Mouse (Mus musculus) midbrain, embryonic 15.5 days (tissue): ENCODE data around the gene Cops7a. TPM values are rescaled to one million over a fixed set of nuclear protein-coding genes. Genes with fewer than 3 reads are reported as not detected.

Source experiments
- ATAC-seq: fragments of 200-750 bp; cut with Nextera tagmentation; replicated peaks from 2 replicates; pipeline ENCODE4 v1.8.0; 2017; ENCODE audit warnings: moderate TSS enrichment
- H3K27ac ChIP-seq: fragments of 300-500 bp; sonication (generic); 2 replicates; pipeline ENCODE4 v1.5.1; 2015; ENCODE audit warnings: mild to moderate bottlenecking, inconsistent platforms
- H3K27me3 ChIP-seq: fragments of 300-500 bp; sonication (generic); replicated peaks from 2 replicates; pipeline ENCODE4 v1.6.1; 2015; ENCODE audit warnings: inconsistent platforms
- H3K36me3 ChIP-seq: fragments of 300-500 bp; sonication (generic); replicated peaks from 2 replicates; pipeline ENCODE4 v1.6.1; 2015; ENCODE audit warnings: inconsistent platforms
- H3K4me1 ChIP-seq: fragments of 300-500 bp; sonication (generic); 2 replicates; pipeline ENCODE4 v1.6.1; 2015; ENCODE audit warnings: inconsistent platforms
- H3K4me2 ChIP-seq: fragments of 300-500 bp; sonication (generic); 2 replicates; pipeline ENCODE4 v1.6.1; 2015; ENCODE audit warnings: inconsistent platforms, mild to moderate bottlenecking, moderate library complexity
- H3K4me3 ChIP-seq: fragments of 300-500 bp; sonication (generic); 2 replicates; pipeline ENCODE4 v1.5.1; 2015; ENCODE audit warnings: mild to moderate bottlenecking, inconsistent platforms
- H3K9ac ChIP-seq: fragments of 300-500 bp; sonication (generic); 2 replicates; pipeline ENCODE4 v1.6.1; 2015; ENCODE audit warnings: mild to moderate bottlenecking, inconsistent platforms
- H3K9me3 ChIP-seq: fragments of 300-500 bp; sonication (generic); 2 replicates; pipeline ENCODE4 v1.6.1; 2016; ENCODE audit warnings: inconsistent platforms
- WGBS: fragments of 180-500 bp; shearing (Covaris S2); methylation state at CpG from one replicate; pipeline ENCODE4 v1.1.7; 2015; ENCODE audit warnings: mixed read lengths; 5-methylcytosine and 5-hydroxymethylcytosine counted together
- polyA plus RNA-seq: library from polyadenylated mRNA; unstranded; fragments of >200 nt; fragmentation: Nextera tagmentation; extraction: Ambion mirVana; gene quantifications from 2 replicates; pipeline ENCODE4 v1.2.1, GENCODE M21; 2015

The Cops7a gene
- 94.5 and 95.5 TPM in 2 replicates for polyA plus RNA-seq

- Histone ChIP-seq H3K27ac (peak within 1 kb of the TSS; percentile 89), H3K4me3 (peak within 1 kb of the TSS; percentile 65), H3K4me1 (peaks cover 17% of the 10 kb centered on the region), H3K36me3 (peaks cover 11% of the 10 kb centered on the region; the same call in 1 of the 2 replicates), H3K9me3 (no peaks in the 10 kb centered on the region), H3K27me3 (no peaks in the 10 kb centered on the region), H3K9ac (peak within 1 kb of the TSS; percentile 84), H3K4me2 (peak within 1 kb of the TSS; percentile 92)
- ATAC-seq, result peak; percentile 97
- under 1% methylated on average over 68 of the region's 68 CpGs for WGBS
These were observed at the start of gene Cops7a for GRCm38 (mm10) chr6:124965088-124965719. TSS of gene Cops7a (minus strand) at chr6:124965538.

DNA sequence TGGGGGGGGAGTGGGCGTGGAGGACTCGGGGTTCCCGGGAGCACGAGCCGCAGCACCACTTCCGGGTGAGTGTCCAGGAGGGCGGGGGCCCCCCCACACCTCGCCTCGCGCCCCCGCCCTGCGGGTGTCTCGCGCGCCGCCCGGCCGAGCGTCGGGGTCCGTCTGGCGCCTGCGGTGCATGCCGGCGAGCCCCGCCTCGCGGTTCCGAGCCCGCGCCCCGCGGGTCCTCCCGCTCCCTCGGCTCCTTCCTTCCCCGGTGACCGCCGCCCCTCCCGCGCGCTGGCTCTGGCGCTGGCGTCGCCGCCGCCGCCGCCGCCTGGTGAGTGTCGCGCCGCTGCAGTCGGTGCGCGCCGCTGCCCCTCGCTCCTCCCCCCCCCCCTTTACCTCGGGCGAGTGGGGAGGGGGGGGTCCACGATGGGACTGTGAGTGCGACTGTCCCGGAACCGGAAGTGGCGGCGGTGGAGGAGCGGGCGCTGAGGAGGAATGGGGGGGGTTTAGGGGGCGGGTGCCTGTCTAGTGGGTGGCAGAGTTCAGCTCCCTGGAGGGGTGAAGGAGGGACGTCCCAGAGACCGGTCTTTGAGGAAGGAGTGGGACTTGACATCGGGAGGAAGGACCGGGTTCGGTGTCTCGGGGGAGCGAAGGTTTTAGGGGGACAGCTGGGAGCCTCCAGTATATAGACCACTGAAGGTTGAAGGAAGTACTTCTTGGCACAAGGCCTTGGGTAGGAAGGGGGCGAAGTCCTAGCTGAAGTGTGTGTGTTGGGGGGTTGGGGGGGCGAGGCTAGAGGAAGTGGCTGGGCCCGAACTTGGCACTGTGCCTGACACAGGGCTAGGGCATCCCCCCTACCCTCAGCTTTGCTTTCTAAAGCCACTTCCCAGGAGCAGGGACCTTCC lies 44.1 kb upstream of the Cops7a start:
- Histone ChIP-seq H3K9me3 (no peaks in the 10 kb centered on the region), H3K9ac (peak overlapping the region; percentile 94), H3K27me3 (no peaks in the 10 kb centered on the region), H3K4me2 (peak overlapping the region; percentile 91), H3K4me3 (peak overlapping the region; percentile 80), H3K4me1 (peaks cover 42% of the 10 kb centered on the region), H3K27ac (peak overlapping the region; percentile 99), H3K36me3 (0 out of 2 replicates have a peak, but pooled peaks cover 8% of the 10 kb centered on the region)
- WGBS, result under 1% methylated on average over 63 of the region's 78 CpGs
- ATAC-seq, result peak; percentile 85

- ATAC-seq, result no peak
- Histone ChIP-seq H3K36me3 (0 out of 2 replicates have a peak, but pooled peaks cover 8% of the 10 kb centered on the region), H3K4me2 (peak within 1 kb of the TSS; percentile 91), H3K4me3 (peak within 1 kb of the TSS; percentile 80), H3K9ac (peak within 1 kb of the TSS; percentile 94), H3K4me1 (peaks cover 42% of the 10 kb centered on the region), H3K9me3 (no peaks in the 10 kb centered on the region), H3K27me3 (no peaks in the 10 kb centered on the region), H3K27ac (peak within 1 kb of the TSS; percentile 99)
- 0% methylated on average over 3 of the region's 3 CpGs for WGBS
These were observed 43.6 kb upstream of the Cops7a start, which contains the start of gene Zfp384 for GRCm38 (mm10) chr6:125009129-125009180. TSS of gene Zfp384 (plus strand) at chr6:125009145.

- Histone ChIP-seq H3K4me2 (peak overlapping the region; percentile 91), H3K4me1 (peaks cover 42% of the 10 kb centered on the region), H3K4me3 (peak overlapping the region; percentile 80), H3K9me3 (no peaks in the 10 kb centered on the region), H3K27ac (peak overlapping the region; percentile 99), H3K9ac (peak overlapping the region; percentile 94), H3K27me3 (no peaks in the 10 kb centered on the region), H3K36me3 (0 out of 2 replicates have a peak, but pooled peaks cover 8% of the 10 kb centered on the region)
- 1% methylated on average over 33 of the region's 34 CpGs for WGBS
- ATAC-seq, result peak; percentile 98
These were observed 43.3 kb upstream of the Cops7a start for GRCm38 (mm10) chr6:125008586-125009128.

DNA sequence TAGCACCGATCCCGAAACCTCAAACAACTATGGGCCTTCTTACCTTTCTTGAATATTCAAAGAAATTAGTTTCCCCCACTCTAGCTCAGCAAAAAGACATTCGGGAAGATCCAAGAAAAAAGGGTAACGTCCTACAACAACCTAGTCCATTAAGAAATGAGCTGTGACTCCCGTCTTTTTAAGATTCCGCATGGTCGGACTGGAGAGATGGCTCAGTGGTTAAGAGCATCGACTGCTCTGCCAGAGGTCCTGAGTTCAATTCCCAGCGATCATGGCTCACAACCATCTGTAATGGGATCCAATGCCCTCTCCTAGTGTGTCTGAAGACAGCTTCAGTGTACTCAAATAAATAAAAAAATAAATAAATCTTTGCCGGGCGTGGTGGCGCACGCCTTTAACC lies 42.7 kb upstream of the Cops7a start:
- 49% methylated on average over 13 of the region's 13 CpGs for WGBS
- no peaks in the 10 kb centered on the region for H3K9me3 ChIP-seq
- ATAC-seq, result no peak; the same call in 1 of the 2 replicates
- peak overlapping the region; percentile 80 for H3K4me3 ChIP-seq
- peaks cover 41% of the 10 kb centered on the region for H3K4me1 ChIP-seq
- H3K4me2 ChIP-seq, result peak overlapping the region; percentile 55
- H3K27ac ChIP-seq, result peak overlapping the region; percentile 99
- H3K9ac ChIP-seq, result peak overlapping the region; percentile 63
- H3K27me3 ChIP-seq, result no peaks in the 10 kb centered on the region
- 0 out of 2 replicates have a peak, but pooled peaks cover 8% of the 10 kb centered on the region for H3K36me3 ChIP-seq

DNA sequence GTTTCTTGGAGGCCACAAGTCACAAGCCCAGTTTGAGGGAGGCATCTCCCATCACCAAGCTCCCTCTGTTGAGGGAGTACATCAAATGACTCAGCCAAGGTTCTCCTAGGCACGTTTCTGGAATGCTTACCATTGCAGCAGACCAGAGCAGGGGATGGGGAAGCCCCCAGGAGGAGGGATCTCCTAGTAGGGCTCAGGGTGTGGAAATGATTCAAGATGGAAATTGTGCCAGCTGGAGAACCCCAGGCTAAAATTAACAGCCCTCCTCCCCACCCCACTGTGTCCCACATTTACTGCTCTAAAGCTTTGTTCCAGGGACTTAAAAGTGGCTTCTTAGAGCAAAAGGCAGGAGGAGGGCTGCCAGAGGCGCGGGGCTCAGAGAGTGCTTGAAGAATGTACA lies 39.7 kb upstream of the Cops7a start:
- peaks cover 13% of the 10 kb centered on the region for H3K4me1 ChIP-seq
- no peak overlapping the region for H3K27ac ChIP-seq
- no peak for ATAC-seq
- 31% methylated on average over 3 of the region's 3 CpGs for WGBS
- H3K4me3 ChIP-seq, result no peak overlapping the region
- peaks cover 14% of the 10 kb centered on the region for H3K27me3 ChIP-seq
- peaks cover 8% of the 10 kb centered on the region; the same call in 1 of the 2 replicates for H3K36me3 ChIP-seq
- no peak overlapping the region for H3K9ac ChIP-seq
- H3K4me2 ChIP-seq, result no peak overlapping the region
- no peaks in the 10 kb centered on the region for H3K9me3 ChIP-seq

DNA sequence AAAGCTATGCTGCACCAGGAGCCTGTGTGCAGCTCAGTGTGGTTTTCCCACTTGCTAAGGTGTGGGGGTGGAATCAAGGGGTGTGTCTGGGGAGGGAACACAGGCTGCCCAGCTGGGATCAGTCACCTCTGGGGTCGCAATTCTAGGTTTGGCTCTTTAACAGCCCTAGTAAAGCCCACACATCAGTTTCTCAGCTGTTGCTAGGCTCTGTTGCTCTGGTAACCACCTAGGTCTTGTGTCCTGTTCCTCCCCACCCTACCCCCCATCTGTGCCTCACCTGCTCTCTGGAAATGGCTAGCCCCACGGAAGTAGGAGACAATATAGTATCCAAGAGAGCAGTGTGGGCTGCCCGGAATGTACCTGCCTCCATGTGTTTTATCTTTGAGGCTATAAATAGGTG lies 38.4 kb upstream of the Cops7a start:
- H3K27me3 ChIP-seq, result peaks cover 26% of the 10 kb centered on the region
- no peaks in the 10 kb centered on the region for H3K9me3 ChIP-seq
- H3K36me3 ChIP-seq, result peaks cover 8% of the 10 kb centered on the region; the same call in 1 of the 2 replicates
- H3K27ac ChIP-seq, result no peak overlapping the region
- H3K4me2 ChIP-seq, result no peak overlapping the region
- no peak overlapping the region for H3K9ac ChIP-seq
- ATAC-seq, result no peak
- H3K4me1 ChIP-seq, result peaks cover 20% of the 10 kb centered on the region
- H3K4me3 ChIP-seq, result no peak overlapping the region
- 46% methylated on average over 3 of the region's 3 CpGs for WGBS

- H3K9ac ChIP-seq, result no peak overlapping the region
These were observed 34.2 kb upstream of the Cops7a start for GRCm38 (mm10) chr6:124999546-124999945.

GRCm38 (mm10) chr6:124999091-124999490 lies 33.8 kb upstream of the Cops7a start:
- no peak overlapping the region for H3K27ac ChIP-seq
- H3K4me1 ChIP-seq, result peaks cover 35% of the 10 kb centered on the region
- 41% methylated on average over 14 of the region's 14 CpGs for WGBS
- no peak for ATAC-seq
- peak overlapping the region; percentile 89; the same call in 1 of the 2 replicates for H3K4me2 ChIP-seq
- 0 out of 2 replicates have a peak overlapping the region, but pooled peaks have one; percentile 88 for H3K4me3 ChIP-seq
- no peaks in the 10 kb centered on the region for H3K9me3 ChIP-seq
- H3K27me3 ChIP-seq, result peaks cover 40% of the 10 kb centered on the region
- H3K9ac ChIP-seq, result 0 out of 2 replicates have a peak overlapping the region, but pooled peaks have one; percentile 96
- peaks cover 8% of the 10 kb centered on the region; the same call in 1 of the 2 replicates for H3K36me3 ChIP-seq

More at GRCm38 (mm10) chr6:124999546-124999945, 34.2 kb upstream of the Cops7a start:
- H3K27ac ChIP-seq, result no peak overlapping the region
- H3K9me3 ChIP-seq, result no peaks in the 10 kb centered on the region
- no peak for ATAC-seq
- no peak overlapping the region for H3K4me3 ChIP-seq
- peaks cover 38% of the 10 kb centered on the region for H3K27me3 ChIP-seq
- H3K36me3 ChIP-seq, result peaks cover 8% of the 10 kb centered on the region; the same call in 1 of the 2 replicates
- H3K4me2 ChIP-seq, result no peak overlapping the region
- peaks cover 35% of the 10 kb centered on the region for H3K4me1 ChIP-seq
- WGBS, result 43% methylated on average over 10 of the region's 10 CpGs

DNA sequence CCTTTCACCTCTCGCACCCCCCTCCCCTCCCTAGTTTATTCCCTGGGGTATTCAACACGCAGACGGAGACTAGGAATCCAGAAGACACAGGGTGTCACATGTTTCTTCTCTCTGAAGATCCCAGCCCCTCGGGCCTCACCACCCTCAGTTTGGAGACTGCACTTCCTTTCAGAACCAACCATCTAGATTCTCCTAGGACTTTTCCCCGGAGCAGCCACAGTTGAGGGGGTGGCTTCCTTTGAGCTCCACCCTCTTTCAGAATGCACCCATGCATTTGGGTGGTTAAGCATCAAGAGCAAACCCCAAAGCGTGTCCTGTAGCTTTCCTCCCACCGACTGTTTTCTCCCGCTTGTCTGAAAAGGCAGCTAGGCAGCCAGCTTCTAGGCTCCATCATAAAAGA lies 32.7 kb upstream of the Cops7a start:
- Histone ChIP-seq H3K4me3 (peak overlapping the region; percentile 88), H3K4me2 (peak overlapping the region; percentile 89), H3K27ac (0 out of 2 replicates have a peak overlapping the region, but pooled peaks have one; percentile 90), H3K36me3 (peaks cover 8% of the 10 kb centered on the region; the same call in 1 of the 2 replicates), H3K4me1 (peaks cover 42% of the 10 kb centered on the region), H3K9me3 (no peaks in the 10 kb centered on the region), H3K27me3 (peaks cover 40% of the 10 kb centered on the region), H3K9ac (peak overlapping the region; percentile 96)
- ATAC-seq, result no peak
- 9% methylated on average over 8 of the region's 8 CpGs for WGBS

GRCm38 (mm10) chr6:124996551-124997501 lies 31.5 kb upstream of the Cops7a start, which contains the start of gene Pianp:
TSS of gene Pianp (plus strand) at chr6:124996694.
- H3K27ac ChIP-seq, result peak within 1 kb of the TSS; percentile 90
- peaks cover 8% of the 10 kb centered on the region; the same call in 1 of the 2 replicates for H3K36me3 ChIP-seq
- H3K9ac ChIP-seq, result peak within 1 kb of the TSS; percentile 96
- peak; percentile 91 for ATAC-seq
- H3K4me1 ChIP-seq, result peaks cover 42% of the 10 kb centered on the region
- peak within 1 kb of the TSS; percentile 88 for H3K4me3 ChIP-seq
- H3K27me3 ChIP-seq, result peaks cover 33% of the 10 kb centered on the region
- H3K4me2 ChIP-seq, result peak within 1 kb of the TSS; percentile 89
- H3K9me3 ChIP-seq, result no peaks in the 10 kb centered on the region
- WGBS, result under 1% methylated on average over 71 of the region's 78 CpGs
